Mouse (Mus musculus) heart, embryonic 12.5 days (tissue): ENCODE results near the gene Kif17. TPM values are rescaled to one million over a fixed set of nuclear protein-coding genes. Genes with fewer than 3 reads are reported as not detected.

Source experiments
- ATAC-seq: fragments of 200-750 bp; cut with Nextera tagmentation; 2 replicates; pipeline ENCODE4 v1.8.0; 2017; ENCODE audit warnings: moderate TSS enrichment, moderate library complexity; ENCODE audit not compliant: insufficient number of reproducible peaks, low FRiP score
- H3K27ac ChIP-seq: fragments of 300-500 bp; sonication (generic); 2 replicates; pipeline ENCODE4 v1.5.1; 2016; ENCODE audit warnings: mild to moderate bottlenecking, moderate library complexity; ENCODE audit not compliant: poor library complexity, severe bottlenecking
- H3K27me3 ChIP-seq: fragments of 300-500 bp; sonication (generic); replicated peaks from 2 replicates; pipeline ENCODE4 v1.6.1; 2016; ENCODE audit warnings: mild to moderate bottlenecking, moderate library complexity
- H3K36me3 ChIP-seq: fragments of 300-500 bp; sonication (generic); 2 replicates; pipeline ENCODE4 v1.6.1; 2016; ENCODE audit warnings: mild to moderate bottlenecking, moderate library complexity
- H3K4me1 ChIP-seq: fragments of 300-500 bp; sonication (generic); replicated peaks from 2 replicates; pipeline ENCODE4 v1.6.1; 2016; ENCODE audit warnings: mild to moderate bottlenecking
- H3K4me2 ChIP-seq: fragments of 300-500 bp; sonication (generic); 2 replicates; pipeline ENCODE4 v1.6.1; 2016; ENCODE audit warnings: mild to moderate bottlenecking, moderate library complexity
- H3K4me3 ChIP-seq: fragments of 300-500 bp; sonication (generic); 2 replicates; pipeline ENCODE4 v1.5.1; 2016; ENCODE audit warnings: mild to moderate bottlenecking
- H3K9ac ChIP-seq: fragments of 300-500 bp; sonication (generic); 2 replicates; pipeline ENCODE4 v1.6.1; 2016; ENCODE audit warnings: mild to moderate bottlenecking, moderate library complexity
- H3K9me3 ChIP-seq: fragments of 300-500 bp; sonication (generic); replicated peaks from 2 replicates; pipeline ENCODE4 v1.6.1; 2016; ENCODE audit warnings: mild to moderate bottlenecking, moderate library complexity
- WGBS: fragments of 180-500 bp; shearing (Covaris S2); methylation state at CpG from one replicate; pipeline ENCODE4 v1.1.7; 2016; 5-methylcytosine and 5-hydroxymethylcytosine counted together
- polyA plus RNA-seq: library from polyadenylated mRNA; unstranded; fragments of >200 nt; fragmentation: Nextera tagmentation; extraction: Ambion mirVana; gene quantifications from 2 replicates; pipeline ENCODE4 v1.2.1, GENCODE M21; 2016

Gene Kif17
- polyA plus RNA-seq, 1 experiment from 2014 or later: 0.52 TPM

DNA sequence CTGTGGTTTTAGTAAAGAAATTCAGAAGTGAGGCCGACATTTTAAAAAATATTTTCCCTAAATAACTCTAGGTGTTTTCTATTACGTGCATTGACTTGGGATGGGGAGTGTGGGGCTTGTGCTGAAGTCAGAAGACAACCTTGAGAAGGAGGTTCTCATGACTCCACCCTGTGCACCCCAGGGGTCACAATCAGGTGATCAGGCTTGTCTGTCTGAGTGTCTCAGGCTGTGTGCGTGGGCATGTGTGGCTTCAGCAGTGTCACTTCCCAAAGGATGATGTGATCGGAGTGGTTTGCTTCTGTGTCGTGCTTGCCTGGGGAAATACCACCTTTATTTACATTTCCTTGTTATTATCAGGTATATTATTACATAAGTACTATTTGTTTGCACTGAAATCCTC lies 30.9 kb upstream of the Kif17 start:
- Histone ChIP-seq H3K27ac (no peak overlapping the region), H3K36me3 (peaks cover 25% of the 10 kb centered on the region), H3K9ac (no peak overlapping the region; the same call in 1 of the 2 replicates), H3K4me2 (no peak overlapping the region), H3K27me3 (no peaks in the 10 kb centered on the region), H3K4me3 (no peak overlapping the region), H3K9me3 (no peaks in the 10 kb centered on the region), H3K4me1 (peaks cover 36% of the 10 kb centered on the region)
- 89% methylated on average over 5 of the region's 5 CpGs for WGBS
- no peak for ATAC-seq

DNA sequence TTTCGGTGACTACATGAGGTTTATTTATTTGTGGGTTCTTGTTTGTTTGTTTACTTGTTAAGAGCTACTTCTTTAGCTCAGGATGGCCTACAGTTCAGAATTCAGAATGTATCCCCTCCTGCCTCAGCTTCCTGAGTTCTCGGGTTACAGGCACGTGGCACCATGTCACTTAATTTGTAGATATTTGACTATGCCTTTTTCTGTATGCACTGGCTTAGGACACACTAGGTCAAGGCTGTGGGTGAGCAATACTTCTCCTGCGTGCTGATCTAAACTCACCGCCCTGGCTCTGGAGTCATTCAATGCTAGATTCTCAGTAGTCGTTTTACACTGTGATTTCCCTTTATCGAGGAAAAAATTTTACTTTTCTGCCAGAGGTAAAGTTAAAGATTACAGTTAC lies 29.5 kb upstream of the Kif17 start:
- H3K4me2 ChIP-seq: no peak overlapping the region
- H3K27me3 ChIP-seq: no peaks in the 10 kb centered on the region
- peaks cover 33% of the 10 kb centered on the region for H3K4me1 ChIP-seq
- H3K36me3 ChIP-seq: peaks cover 38% of the 10 kb centered on the region
- H3K9ac ChIP-seq: no peak overlapping the region
- no peak for ATAC-seq
- H3K9me3 ChIP-seq: no peaks in the 10 kb centered on the region
- no peak overlapping the region for H3K4me3 ChIP-seq
- 79% methylated on average over 7 of the region's 7 CpGs for WGBS
- H3K27ac ChIP-seq: no peak overlapping the region

DNA sequence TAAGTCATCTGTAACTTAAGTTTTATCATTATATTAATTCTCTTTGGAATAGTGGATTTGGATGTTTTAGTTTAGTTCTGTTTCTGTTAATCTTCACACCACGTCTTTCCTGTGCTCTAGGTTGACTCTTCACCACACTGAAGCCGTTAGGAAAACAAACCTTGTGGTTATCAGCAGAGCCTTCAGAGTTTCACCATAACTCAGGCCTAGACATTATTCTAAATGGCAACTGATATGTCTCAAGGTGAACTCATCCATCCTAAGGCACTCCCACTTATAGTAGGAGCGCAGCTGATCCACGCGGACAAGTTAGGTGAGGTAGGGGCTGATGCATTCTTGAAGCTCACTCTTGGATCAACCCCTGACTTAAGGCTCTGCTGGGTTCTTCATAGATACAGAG lies 28.8 kb upstream of the Kif17 start:
- WGBS: 76% methylated on average over 5 of the region's 5 CpGs
- Histone ChIP-seq H3K4me2 (no peak overlapping the region), H3K9me3 (no peaks in the 10 kb centered on the region), H3K27ac (no peak overlapping the region), H3K27me3 (no peaks in the 10 kb centered on the region), H3K36me3 (peaks cover 44% of the 10 kb centered on the region), H3K9ac (no peak overlapping the region), H3K4me3 (no peak overlapping the region), H3K4me1 (peaks cover 32% of the 10 kb centered on the region)
- no peak for ATAC-seq

DNA sequence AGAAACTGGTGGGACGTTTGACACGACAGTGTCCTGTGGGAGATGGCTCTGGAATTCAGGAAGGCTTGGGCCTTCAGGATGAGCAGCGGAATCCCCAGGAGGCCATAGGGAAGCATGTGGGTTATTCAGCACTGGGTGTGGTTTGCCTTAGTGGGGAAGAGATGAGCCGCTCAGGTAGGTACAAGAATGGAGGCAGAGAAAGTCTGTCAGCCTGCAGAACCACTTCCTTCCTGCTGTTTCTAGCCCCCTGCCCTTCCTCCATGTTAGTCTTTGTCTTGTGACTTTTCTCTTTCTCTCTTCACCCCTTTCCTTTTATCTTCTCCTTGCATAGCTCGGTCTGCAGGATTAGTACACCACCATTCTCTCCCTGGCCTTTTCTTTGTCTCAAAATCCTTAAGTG lies 27.8 kb upstream of the Kif17 start:
- 81% methylated on average over 5 of the region's 5 CpGs for WGBS
- ATAC-seq: no peak

DNA sequence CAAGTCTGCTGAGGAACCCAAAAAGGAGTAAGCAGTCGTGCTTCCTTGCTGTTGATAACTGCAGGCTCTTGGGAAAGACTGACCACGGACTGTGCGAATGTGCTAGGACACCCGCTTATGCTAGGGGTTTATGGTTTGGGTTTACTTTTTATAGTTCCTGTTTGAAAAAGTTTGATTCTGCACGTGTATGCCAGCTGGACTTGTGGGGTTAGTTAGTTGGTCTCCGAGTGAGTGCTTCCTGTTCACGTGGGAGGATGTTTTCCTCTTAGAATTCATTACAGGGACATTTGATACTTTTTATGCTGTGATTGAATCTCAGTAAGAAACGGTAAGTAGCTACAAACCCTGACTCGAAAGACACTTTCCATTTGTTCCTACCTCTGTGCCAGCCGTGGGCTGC lies 26.6 kb upstream of the Kif17 start:
- no peak overlapping the region for H3K9ac ChIP-seq
- ATAC-seq: no peak
- H3K4me3 ChIP-seq: no peak overlapping the region
- H3K4me1 ChIP-seq: peaks cover 25% of the 10 kb centered on the region
- no peak overlapping the region for H3K27ac ChIP-seq
- no peak overlapping the region for H3K4me2 ChIP-seq
- no peaks in the 10 kb centered on the region for H3K27me3 ChIP-seq
- H3K36me3 ChIP-seq: peaks cover 65% of the 10 kb centered on the region
- WGBS: 86% methylated on average over 10 of the region's 10 CpGs
- no peaks in the 10 kb centered on the region for H3K9me3 ChIP-seq

More for the DNA sequence above, 27.8 kb upstream of the Kif17 start:
- Histone ChIP-seq H3K27ac (no peak overlapping the region), H3K36me3 (peaks cover 53% of the 10 kb centered on the region), H3K27me3 (no peaks in the 10 kb centered on the region), H3K4me2 (no peak overlapping the region), H3K9ac (no peak overlapping the region), H3K4me3 (no peak overlapping the region), H3K4me1 (peaks cover 32% of the 10 kb centered on the region), H3K9me3 (no peaks in the 10 kb centered on the region)

DNA sequence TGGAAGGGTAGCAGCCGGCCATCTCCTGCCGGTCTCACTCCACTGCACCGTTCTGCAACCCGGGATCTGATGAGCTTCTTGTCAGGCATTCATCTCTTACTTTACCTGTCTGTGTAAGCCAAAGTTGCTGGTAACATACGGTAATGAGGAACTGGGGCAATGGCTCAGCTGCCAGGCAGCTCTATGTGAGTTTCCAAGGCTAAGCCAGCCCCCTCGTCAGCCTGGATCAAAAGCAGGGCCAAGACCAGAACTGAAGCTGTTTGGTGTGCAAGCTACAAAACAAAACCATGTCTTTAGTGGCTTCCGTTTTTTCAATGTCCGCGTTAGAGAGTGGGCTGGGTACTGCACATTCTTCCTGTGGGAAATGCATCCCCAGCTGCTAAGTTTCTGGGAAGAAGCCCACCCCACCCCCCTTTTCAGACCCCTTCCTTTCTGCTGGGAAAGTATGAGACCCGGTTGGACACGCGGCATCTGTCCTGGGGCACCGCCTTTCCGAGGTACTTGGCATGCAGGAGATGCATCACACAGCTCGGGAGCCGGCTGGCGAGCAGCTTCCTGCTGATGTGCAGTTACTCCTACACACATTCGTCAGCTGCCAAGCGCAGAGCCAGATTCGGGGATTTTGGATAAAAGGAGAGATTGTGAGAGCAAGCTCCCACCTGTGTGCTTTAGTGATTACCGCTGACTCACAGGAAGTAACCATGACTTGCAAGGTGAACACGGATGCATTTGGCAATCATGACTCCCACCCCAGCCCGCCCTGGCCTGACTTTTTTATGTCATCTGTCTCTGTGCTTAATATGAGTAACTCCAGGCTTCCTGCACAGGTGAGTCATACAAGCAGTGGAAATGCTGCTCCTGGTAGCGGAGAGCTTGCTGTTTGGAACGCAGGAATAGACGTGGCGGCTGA lies 3.2 kb upstream of the Kif17 start:
- Histone ChIP-seq H3K4me3 (no peak overlapping the region), H3K4me2 (no peak overlapping the region), H3K4me1 (peaks cover 28% of the 10 kb centered on the region), H3K9ac (no peak overlapping the region; the same call in 1 of the 2 replicates), H3K36me3 (peaks cover 55% of the 10 kb centered on the region), H3K27ac (no peak overlapping the region), H3K27me3 (peaks cover 21% of the 10 kb centered on the region), H3K9me3 (no peaks in the 10 kb centered on the region)
- no peak for ATAC-seq
- WGBS: 59% methylated on average over 27 of the region's 27 CpGs

DNA sequence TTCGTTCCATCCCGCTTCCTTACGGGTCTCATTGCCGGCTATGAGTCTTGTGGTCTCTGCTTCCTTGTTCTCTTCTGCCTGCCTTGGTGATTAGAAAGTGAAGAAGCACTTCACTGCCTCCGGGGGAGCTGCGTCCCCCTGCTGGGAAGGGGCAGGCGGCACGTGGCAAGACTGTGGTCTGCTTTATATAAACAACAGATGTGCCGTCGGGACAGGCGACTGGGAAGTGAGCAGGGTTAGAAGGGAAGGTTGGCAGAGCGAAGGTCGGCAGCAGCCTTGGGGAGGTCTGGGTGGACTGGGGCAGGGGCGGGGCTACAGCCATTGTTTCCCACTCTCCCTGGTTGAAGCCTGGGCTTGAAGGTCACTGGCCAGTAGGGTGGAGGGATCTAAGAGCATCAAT lies 1.6 kb downstream of the Kif17 start:
- Histone ChIP-seq H3K27ac (no peak overlapping the region), H3K27me3 (peaks cover 67% of the 10 kb centered on the region), H3K9me3 (no peaks in the 10 kb centered on the region), H3K4me2 (peak overlapping the region; percentile 62), H3K36me3 (peaks cover 9% of the 10 kb centered on the region), H3K4me1 (peaks cover 35% of the 10 kb centered on the region), H3K4me3 (peak overlapping the region; percentile 26), H3K9ac (peak overlapping the region; percentile 4)
- no peak for ATAC-seq
- WGBS: under 1% methylated on average over 14 of the region's 14 CpGs

DNA sequence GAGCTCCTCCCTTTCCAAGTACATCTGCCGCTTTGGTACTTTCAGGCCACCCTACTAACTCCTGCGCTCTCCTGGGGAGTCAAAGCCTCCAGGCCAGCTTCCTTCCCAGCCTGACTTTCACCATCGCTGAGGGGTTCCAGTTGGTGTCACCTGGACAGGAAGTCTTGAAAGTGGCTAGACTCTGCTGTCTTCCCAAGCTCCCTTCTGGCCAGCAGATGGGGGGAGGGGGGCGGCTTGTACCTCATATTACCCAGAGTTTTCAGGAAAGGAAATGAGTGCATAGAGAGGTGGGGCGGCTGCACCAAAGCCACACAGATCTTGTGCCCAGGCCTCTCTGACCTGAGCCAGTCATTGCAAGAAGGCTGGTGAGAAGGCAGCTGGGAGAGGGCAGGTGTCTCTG lies 2.0 kb downstream of the Kif17 start:
- peaks cover 5% of the 10 kb centered on the region for H3K36me3 ChIP-seq
- peak overlapping the region; percentile 26 for H3K4me3 ChIP-seq
- H3K9ac ChIP-seq: peak overlapping the region; percentile 4; the same call in 1 of the 2 replicates
- no peak for ATAC-seq
- no peak overlapping the region for H3K27ac ChIP-seq
- peaks cover 35% of the 10 kb centered on the region for H3K4me1 ChIP-seq
- H3K4me2 ChIP-seq: peak overlapping the region; percentile 62
- H3K27me3 ChIP-seq: peaks cover 71% of the 10 kb centered on the region
- WGBS: 18% methylated on average over 5 of the region's 5 CpGs
- no peaks in the 10 kb centered on the region for H3K9me3 ChIP-seq

DNA sequence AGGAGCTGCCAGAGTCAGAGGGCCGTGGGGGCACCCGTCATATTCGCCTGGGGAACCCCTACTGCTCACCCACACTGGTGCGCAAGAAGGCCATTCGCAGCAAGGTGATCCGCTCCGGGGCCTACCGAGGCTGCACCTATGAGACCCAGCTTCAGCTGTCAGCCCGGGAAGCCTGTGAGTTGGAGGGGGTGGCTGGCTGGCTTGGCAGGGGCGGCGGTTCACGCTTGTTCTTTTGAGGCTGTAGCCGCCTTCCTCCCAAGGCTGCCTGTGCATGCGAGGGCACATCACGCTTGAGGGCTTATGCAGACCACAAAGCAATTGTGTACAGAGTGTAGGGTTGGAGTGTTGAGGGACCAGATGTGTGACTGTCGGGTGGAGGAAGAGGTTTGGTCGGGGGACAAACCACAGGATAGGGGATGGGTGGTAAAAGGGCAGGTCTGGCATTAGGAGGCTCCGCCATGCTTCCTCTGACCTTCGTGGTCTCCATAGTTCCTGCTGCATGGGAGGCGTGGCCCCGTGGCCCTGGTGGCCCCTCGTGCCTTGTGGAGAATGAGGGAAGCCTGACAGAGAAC lies 7.0 kb downstream of the Kif17 start:
- H3K27me3 ChIP-seq: peaks cover 73% of the 10 kb centered on the region
- WGBS: 77% methylated on average over 22 of the region's 22 CpGs
- ATAC-seq: no peak
- peaks cover 5% of the 10 kb centered on the region for H3K4me1 ChIP-seq
- no peak overlapping the region for H3K27ac ChIP-seq
- no peak overlapping the region for H3K4me2 ChIP-seq
- H3K36me3 ChIP-seq: no peaks in the 10 kb centered on the region
- no peaks in the 10 kb centered on the region for H3K9me3 ChIP-seq
- no peak overlapping the region for H3K9ac ChIP-seq
- no peak overlapping the region for H3K4me3 ChIP-seq

DNA sequence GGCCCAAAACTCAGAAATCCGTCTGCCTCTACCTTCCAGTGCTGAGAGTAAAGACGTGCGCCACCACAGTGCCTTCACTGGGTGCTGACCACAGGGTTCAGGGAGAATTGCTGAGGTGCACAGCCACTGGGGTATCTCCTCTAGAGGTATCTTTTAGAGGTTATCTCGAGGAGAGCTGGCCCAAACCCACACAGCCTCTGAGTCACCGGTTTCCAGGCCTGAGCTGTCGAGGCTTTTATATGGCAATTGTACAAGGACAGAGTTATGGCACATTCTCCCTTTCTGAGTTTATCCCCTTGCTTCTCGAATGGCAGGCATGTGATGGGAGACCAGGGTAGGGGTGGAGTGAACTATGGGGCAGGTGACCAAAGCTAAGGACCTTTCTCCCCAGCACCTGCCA lies 8.4 kb downstream of the Kif17 start:
- H3K9ac ChIP-seq: no peak overlapping the region
- 0 out of 2 replicates have a peak, but pooled peaks cover 4% of the 10 kb centered on the region for H3K4me1 ChIP-seq
- peaks cover 63% of the 10 kb centered on the region for H3K27me3 ChIP-seq
- no peaks in the 10 kb centered on the region for H3K9me3 ChIP-seq
- H3K36me3 ChIP-seq: no peaks in the 10 kb centered on the region
- WGBS: 74% methylated on average over 7 of the region's 7 CpGs
- H3K27ac ChIP-seq: no peak overlapping the region
- no peak for ATAC-seq
- no peak overlapping the region for H3K4me3 ChIP-seq
- no peak overlapping the region for H3K4me2 ChIP-seq

DNA sequence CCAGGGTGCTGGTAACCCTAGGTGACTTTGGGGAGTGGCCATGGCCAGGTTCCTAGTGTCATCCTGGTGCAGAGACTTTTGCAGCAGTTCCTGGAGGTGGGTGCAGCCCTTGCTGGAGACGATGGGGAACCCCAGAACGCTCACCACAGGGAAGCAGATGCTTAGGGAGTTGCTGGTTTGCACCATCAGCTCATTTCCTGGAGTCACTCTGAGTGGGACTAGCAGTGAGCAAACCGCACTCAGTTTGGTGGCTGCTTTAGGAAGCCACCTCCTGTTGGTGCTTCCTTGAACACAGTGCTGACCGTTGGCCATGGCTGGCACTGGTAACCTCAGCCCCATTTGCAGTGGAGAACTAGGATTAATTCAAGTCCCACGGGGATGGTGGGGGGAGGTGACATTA lies 9.2 kb downstream of the Kif17 start:
- Histone ChIP-seq H3K4me3 (no peak overlapping the region), H3K4me2 (no peak overlapping the region), H3K4me1 (peaks cover 4% of the 10 kb centered on the region; the same call in 1 of the 2 replicates), H3K36me3 (no peaks in the 10 kb centered on the region), H3K27me3 (peaks cover 62% of the 10 kb centered on the region), H3K9ac (no peak overlapping the region), H3K27ac (no peak overlapping the region), H3K9me3 (no peaks in the 10 kb centered on the region)
- WGBS: 69% methylated on average over 5 of the region's 5 CpGs
- ATAC-seq: no peak
